Mouse (Mus musculus) gastrocnemius, postnatal 25 days (tissue): ENCODE measurements around the gene Nlrp9b. TPM values are rescaled to one million over a fixed set of nuclear protein-coding genes. Genes with fewer than 3 reads are reported as not detected.
A peak's percentile ranks its signal among the peaks of the same experiment; 100 is the strongest.
"Not testable (repeated sequence)": the region's sequence is repeated elsewhere in the genome, so short reads cannot be mapped to it uniquely, and the experiment has no call there.

Experiments
- DNase-seq: peaks from one replicate; pipeline ENCODE4 v3.0.0; 2022
- long read RNA-seq, 2 experiments: library from polyadenylated mRNA; stranded (forward); transcript quantifications; one replicate each; pipeline ENCODE4 v2.0.0; 2021
- total RNA-seq, 2 experiments: library from RNA; stranded (reverse); gene quantifications; 1 replicate in 1 of 2; 2 replicates in 1 of 2; pipeline ENCODE4 v1.2.3; 2021

Nlrp9b gene
- total RNA-seq: not detected
- long read RNA-seq, experiment 1: 0 reads
- long read RNA-seq, experiment 2: 0 reads

GRCm38 (mm10) chr7:19991165-19991564, at the start of gene Nlrp9b:
Gene Nlrp9b, plus strand, starts transcription at chr7:19991465.
- DNase-seq: not testable (repeated sequence)

GRCm38 (mm10) chr7:19944709-19945108, 46.6 kb upstream of the Nlrp9b start:
- DNase-seq: no peak

DNA sequence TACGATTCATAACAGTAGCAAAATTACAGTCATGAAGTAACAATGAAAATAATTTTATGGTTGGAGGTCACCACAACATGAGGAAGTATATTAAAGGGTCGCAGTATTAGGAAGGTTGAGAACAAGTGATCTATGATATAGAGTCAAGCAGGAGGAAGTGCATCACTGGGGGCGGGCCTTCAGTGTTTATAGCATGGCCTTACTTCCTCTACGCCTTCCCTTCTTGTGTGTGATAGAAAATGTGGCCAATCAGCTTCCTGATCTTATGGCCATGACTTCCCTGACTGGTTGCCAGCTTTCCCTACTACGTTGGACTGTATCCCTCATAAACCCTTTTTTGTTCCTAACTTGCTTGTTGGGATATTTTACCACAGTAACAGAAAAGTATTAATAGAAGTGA, 46.1 kb upstream of the Nlrp9b start:
- DNase-seq: no peak

- no peak for DNase-seq
Observed at GRCm38 (mm10) chr7:19945821-19946515, 45.3 kb upstream of the Nlrp9b start.

DNA sequence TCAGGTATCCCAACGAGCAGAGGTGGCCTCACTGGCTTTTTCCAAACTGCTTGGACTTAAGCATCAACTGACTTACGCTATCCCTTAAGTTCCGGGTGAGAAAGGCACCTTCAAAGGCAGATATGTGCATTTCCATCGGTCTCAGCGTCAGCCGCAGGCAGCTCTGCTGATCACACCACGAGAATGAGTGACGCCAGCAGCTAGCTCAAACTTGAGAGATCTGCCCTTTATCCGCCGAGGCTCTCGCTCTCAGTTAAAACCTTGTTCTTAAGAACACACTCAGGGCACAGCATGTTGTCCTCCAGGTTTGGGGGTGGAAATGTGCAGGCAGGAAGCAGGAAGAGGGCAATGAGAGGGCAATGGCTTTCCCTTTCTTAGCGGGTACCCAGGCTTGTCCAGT, 42.3 kb upstream of the Nlrp9b start:
- no peak for DNase-seq

GRCm38 (mm10) chr7:19949996-19950395, 41.3 kb upstream of the Nlrp9b start:
- peak; percentile 23 for DNase-seq

GRCm38 (mm10) chr7:19950589-19950988, 40.7 kb upstream of the Nlrp9b start, which contains the start of gene Igsf23:
Gene Igsf23, minus strand, starts transcription at chr7:19950756.
- no peak for DNase-seq

- no peak for DNase-seq
Observed at GRCm38 (mm10) chr7:19952320-19952986, 38.8 kb upstream of the Nlrp9b start.

DNA sequence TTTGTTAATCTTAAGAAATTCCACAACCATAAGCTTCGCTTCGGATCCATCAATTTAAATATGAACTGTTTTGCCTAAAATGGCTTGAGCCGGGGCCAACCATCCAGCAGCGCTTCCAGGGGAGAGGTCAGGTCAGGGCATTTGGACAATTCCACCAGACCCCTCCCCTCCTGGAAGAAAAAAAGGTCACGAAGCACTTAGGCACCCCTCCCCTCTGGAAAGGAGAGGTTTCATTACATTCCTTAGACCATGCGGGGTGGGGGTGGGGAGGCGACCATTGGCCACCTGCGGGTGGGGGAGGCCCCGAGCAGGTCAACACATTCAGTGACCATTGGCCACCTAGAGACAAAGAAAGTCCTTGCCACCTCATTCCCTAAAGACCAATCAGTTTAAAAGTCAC, 38.2 kb upstream of the Nlrp9b start:
- DNase-seq: no peak

DNA sequence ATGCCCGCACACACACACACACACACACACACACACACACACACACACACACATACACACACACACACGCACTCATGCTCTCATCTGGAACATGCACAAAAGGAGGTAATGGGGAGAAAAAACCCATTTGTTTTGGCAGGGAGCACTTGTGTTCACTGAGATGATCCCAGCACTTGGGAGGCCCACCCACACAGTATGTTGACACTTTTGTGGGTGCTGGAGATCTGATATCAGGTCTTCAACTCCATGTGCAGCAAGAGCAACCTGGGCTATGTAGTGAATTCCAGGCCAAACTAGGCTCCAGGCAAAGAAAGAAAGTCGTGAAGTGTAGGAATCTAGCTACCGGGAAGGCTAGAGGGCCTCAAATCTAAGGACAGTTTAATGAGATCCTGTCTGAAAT, 35.4 kb upstream of the Nlrp9b start:
- DNase-seq: no peak

DNA sequence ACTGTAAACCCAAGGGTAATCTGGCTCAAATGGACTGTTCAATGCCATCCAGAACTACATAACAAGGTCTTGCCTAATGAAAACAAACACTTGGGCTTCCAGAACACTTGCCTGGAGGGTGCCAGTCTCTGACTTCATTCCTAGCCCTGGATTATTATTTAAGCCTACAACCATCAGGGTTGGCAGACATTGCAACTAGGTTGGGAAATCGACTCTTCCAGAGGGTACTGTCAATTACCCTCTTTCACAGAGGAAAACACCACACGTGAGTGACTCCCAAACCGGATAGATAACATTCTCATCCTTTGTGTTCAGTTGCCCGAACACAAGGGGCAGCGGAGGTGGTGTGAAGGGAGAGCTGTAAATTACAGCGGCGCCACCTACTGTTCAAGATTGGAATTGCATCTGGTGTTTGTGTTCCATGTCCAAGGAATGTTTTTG, 34.9 kb upstream of the Nlrp9b start:
- peak; percentile 71 for DNase-seq

DNA sequence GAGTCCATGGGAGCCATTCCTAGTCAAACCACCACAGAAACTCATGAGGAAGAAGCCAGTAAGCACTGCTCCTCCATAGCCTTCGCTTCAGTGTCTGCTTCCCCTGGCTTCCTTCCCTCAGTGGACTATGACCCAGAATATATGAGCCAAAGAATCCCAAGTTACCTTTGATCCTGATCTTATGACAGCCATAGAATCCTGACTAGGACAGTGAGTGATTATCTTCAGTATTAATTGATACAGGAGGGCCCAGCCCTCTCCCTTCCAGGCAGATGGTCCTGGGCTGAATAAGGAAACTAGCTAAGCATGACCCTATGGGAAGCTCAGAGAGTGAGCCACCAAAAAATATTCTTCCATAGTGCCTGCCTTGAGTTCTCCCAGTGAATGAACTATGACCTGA, 28.8 kb upstream of the Nlrp9b start:
- DNase-seq: no peak

DNA sequence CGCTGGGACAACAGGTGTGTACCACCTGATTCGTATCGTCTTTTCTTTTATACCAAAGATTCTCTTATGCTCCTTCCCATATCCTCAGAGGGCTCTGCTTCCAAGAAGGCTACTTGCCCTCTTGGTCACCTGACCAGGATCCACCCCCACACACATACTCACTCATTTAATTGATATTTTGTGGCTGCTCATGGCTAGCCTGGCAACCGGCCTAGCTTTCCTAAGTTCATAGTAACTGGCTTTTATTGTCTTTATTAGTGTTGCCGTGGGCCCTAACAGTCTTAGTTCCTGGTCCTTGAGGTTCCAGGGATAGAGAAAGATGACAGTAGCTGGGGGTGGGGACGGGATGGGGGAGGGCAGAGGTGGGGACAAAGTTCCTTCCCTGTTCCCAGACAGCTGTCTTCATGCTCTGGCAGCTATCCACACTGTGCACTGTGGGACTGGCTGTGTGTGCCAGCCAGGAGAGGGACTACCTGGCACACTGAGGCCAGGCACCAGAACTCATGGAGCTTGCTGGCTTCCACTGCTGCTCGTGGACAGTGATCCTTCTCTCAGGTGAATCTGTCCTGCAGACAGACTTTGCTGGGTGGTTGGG, 26.2 kb upstream of the Nlrp9b start, which contains the start of gene Ceacam20:
Gene Ceacam20 (plus strand): TSS at position 428 of the 595 bp plus-strand sequence.
- no peak for DNase-seq

DNA sequence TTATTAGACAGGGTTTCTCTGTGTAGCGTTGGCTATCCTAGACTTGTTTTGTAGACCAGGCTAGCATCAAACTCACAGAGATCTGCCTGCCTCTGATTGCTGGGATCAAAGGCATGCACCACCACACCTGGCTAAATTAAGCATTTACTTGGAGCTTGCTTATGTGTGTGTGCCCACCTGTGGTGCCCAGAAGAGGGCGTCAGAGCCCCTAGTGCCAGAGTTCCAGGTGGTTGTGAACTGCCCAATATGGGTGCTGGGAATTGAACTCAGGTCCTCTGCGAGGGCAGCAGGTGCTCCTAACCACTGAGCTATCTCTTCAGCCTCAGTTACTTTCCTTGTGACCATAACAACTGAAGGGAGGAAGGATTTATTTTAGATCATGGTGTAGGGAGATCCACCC, 22.2 kb upstream of the Nlrp9b start:
- DNase-seq: no peak

- DNase-seq: no peak
Observed at GRCm38 (mm10) chr7:19969541-19970090, 21.6 kb upstream of the Nlrp9b start.

DNA sequence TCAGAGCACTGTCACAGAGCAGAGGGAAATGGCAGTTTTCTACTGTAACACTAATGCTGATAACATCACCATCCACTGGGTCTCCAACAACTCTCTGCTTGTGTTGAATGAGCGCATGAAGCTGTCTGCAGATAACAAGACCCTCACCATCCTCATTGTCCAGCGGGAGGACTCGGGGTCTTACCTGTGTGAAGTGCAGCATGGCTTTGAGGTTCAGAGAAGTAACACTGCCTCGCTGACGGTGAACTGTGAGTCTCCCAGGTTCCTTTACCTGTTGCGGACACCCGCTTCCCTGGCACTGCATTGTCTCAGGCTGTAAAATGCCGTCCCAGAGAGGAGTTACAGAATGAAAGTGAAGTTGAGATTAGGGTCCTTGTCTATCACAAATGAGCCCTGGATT, 21.1 kb upstream of the Nlrp9b start:
- no peak for DNase-seq

- no peak for DNase-seq
Observed at GRCm38 (mm10) chr7:19971516-19971915, 19.7 kb upstream of the Nlrp9b start.

DNA sequence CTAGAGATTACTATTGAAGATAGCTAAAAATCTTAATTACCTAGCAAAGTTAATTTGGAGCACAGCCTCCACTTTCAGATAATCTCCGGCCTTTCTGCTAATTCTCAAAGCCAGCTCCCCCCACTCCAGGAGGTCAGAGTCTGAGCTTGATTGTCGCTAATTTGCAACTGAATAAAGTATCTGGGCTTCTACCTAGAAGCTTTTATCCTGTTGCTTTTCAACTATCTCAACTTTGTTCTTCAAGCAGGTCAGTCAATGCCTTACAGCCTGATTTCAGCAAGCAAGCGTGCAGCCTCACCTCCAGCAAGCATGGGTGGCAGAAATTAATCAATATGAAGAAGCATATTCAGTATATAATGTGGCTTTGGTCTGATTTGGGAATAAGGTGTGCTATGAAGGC, 5.5 kb downstream of the Nlrp9b start:
- not testable (repeated sequence) for DNase-seq

GRCm38 (mm10) chr7:20009987-20010386, 18.7 kb downstream of the Nlrp9b start:
- DNase-seq: no peak

- not testable (repeated sequence) for DNase-seq
Observed at GRCm38 (mm10) chr7:20064100-20064499, 72.8 kb downstream of the Nlrp9b start.

DNA sequence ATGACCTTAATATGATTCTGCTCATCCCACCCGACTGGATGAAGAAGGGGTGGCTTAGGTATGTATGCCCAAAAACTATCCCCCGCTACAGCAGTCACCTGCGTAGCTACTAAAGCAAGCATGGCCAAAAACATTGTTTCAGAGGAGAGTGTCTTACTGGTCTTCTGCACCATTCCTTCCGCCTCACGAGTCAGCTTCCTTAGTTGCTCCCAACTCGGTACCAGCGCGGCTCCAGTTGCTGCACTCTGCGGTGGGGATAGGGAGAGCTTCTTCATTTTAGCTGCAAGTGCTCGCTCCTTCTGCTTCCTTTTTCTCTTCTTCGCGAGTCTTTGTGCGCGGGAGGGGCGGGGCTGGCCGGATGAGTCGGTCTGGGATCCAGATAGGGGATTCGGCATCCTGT, 86.9 kb downstream of the Nlrp9b start:
- not testable (repeated sequence) for DNase-seq

- DNase-seq: not testable (repeated sequence)
Observed at GRCm38 (mm10) chr7:20099380-20099779, 108.1 kb downstream of the Nlrp9b start, which contains the start of gene Vmn1r91. Gene Vmn1r91, plus strand, starts transcription at chr7:20099680.

GRCm38 (mm10) chr7:20122479-20122878, 131.2 kb downstream of the Nlrp9b start, which contains the start of gene Gm16442:
Gene Gm16442, minus strand, starts transcription at chr7:20122579.
- DNase-seq: not testable (repeated sequence)
